Mouse (Mus musculus) C2C12 (cell line): ENCODE data around the gene Rasgef1b.

ENCODE experiments used
- CEBPB ChIP-seq: IDR thresholded peaks from one replicate; pipeline ENCODE4 v1.6.1; 2011; ENCODE audit warnings: low read depth, mild to moderate bottlenecking, control low read depth, moderate library complexity
- CTCF ChIP-seq: IDR thresholded peaks from one replicate; pipeline ENCODE4 v1.5.1; 2011; ENCODE audit not compliant: control insufficient read depth, insufficient read depth, insufficient read length
- MYOD1 ChIP-seq: IDR thresholded peaks from one replicate; pipeline ENCODE4 v1.6.1; 2011; ENCODE audit warnings: low read depth; ENCODE audit not compliant: control insufficient read depth, insufficient read length
- USF1 ChIP-seq: IDR thresholded peaks from one replicate; pipeline ENCODE4 v1.6.1; 2011; ENCODE audit warnings: low read depth, mild to moderate bottlenecking, control low read depth, moderate library complexity

DNA sequence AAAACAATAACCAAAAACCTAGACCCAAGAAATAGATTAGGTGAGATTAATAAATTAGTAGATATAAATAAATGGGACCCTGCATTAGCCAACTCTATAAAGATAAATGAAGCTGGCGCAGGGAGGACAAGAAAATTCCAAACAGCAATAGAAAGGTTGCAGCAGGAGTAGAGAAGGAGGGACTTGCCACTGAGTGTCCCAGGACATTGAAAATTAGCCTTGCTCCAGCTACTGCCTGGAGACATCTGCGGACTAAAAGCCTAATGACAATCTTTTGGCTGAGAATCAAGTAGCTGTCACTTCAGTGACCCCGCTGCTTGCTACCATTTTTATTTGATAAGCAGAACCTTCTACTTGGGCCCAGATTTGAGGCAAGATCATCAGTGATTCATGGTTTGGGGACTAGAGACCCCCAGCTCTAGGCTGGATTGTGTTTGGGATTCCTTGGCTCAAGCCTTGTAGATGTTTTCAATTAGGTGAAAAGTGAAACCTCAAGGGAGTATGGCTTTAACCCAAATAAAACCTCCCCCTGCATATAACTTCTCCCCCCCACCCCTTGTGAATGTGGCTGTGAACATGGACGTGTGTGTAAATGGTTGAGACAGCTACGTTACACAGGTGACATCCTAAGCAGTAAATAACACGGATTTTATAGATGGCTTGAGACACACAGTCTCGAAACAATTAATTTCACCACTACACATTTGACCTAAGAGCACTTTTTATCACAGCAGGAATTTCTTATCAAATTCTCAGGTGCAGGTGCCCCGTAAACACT lies 554.1 kb downstream of the Rasgef1b start:
- no peak for TF ChIP-seq USF1
- TF ChIP-seq CTCF = no peak
- no peak for TF ChIP-seq CEBPB
- no peak for TF ChIP-seq MYOD1
